Mouse (Mus musculus): ENCODE measurements around the gene Haus7. TPM values are rescaled to one million over a fixed set of nuclear protein-coding genes. Genes with fewer than 3 reads are reported as not detected.

The Haus7 gene
- total and polyA plus RNA-seq, 3 experiments, result 32.9 to 34.9 (median 34.2) TPM

DNA sequence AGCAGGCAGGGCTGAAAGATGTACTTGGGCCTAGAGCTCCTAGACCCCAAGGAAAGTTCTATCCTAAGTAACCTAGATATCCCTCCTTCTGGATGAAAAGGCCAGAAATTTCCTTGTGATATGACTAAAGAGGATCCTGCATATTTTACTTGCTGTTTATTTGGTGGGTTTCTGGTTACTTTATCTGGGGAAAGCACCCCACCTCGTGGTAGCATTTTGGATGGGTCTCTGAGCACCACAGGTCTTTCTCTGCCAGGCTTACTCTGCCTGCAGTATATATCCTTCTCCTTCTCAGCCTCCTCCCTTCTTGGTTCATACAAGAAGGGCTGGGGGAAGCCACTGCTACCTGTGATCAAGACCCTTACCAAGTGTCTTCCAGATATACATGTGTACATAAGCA lies 46.1 kb downstream of the Haus7 start:
- H3K4me3 ChIP-seq (replicated peaks in 1 of 3; ENCODE audit: low read depth in 2 of 3, low read length in 2 of 3, poor library complexity in 1 of 3), result no peak overlapping the region
- H3K4me1 ChIP-seq (ENCODE audit: control insufficient read depth in 1 of 2, insufficient read depth in 2 of 2), result no peaks in the 10 kb centered on the region
- no peaks in the 10 kb centered on the region for H3K27me3 ChIP-seq (replicated peaks)
- H3K4me2 ChIP-seq (ENCODE audit: insufficient read depth, low read depth, poor library complexity, severe bottlenecking), result no peak overlapping the region
- H3K27ac ChIP-seq (ENCODE audit: insufficient read depth, low read depth), result no peak overlapping the region
- DNase-seq (ENCODE audit: extremely low read depth), result peak; percentile 4
- no peaks in the 10 kb centered on the region for H3K79me2 ChIP-seq (replicated peaks; ENCODE audit: control insufficient read depth, extremely low read depth, insufficient read depth, poor library complexity, severe bottlenecking)
- in situ Hi-C loops (cut with MboI; ENCODE audit: low pct_ligation_motif_present, low pct_unique_long_range_greater_than_20kb, low sequenced_read_pairs) (loop anchor here (25.0 kb wide), 2 partner anchors 100 to 175 kb away; partner anchors contain the start of genes F8a and Xlr4c), dilution Hi-C loops (cut with MboI; ENCODE audit: extremely low pct_ligation_motif_present, extremely low pct_unique_long_range_greater_than_20kb, low sequenced_read_pairs) (no loop called here)
- no peaks in the 10 kb centered on the region for H3K36me3 ChIP-seq (replicated peaks in 1 of 2; ENCODE audit: control insufficient read depth in 1 of 2, insufficient read depth in 1 of 2, low read length in 1 of 2)
- no peaks in the 10 kb centered on the region for H3K9me3 ChIP-seq (replicated peaks; ENCODE audit: low read length)
- peak; percentile 51 for TF ChIP-seq RAD21 (IDR thresholded peaks at IDR 0.05; ENCODE audit: low read depth, low read length)
- peak in 1 of 2 experiments; percentile 50; a peak in 2 of 4 replicates for TF ChIP-seq CTCF (conservative IDR thresholded peaks at IDR 0.05 in 1 of 2, IDR thresholded peaks at IDR 0.05 in 1 of 2; ENCODE audit: low read depth in 2 of 2, low read length in 2 of 2)
- no peak for TF ChIP-seq JUN (IDR thresholded peaks at IDR 0.05; ENCODE audit: insufficient read depth, low read depth, low read length)
- TF ChIP-seq SMC3 (IDR thresholded peaks at IDR 0.05; ENCODE audit: low read depth, low read length), result peak; percentile 37; the same call in 1 of the 2 replicates
- no peak overlapping the region for H3K9ac ChIP-seq (ENCODE audit: insufficient read depth, low read depth)

DNA sequence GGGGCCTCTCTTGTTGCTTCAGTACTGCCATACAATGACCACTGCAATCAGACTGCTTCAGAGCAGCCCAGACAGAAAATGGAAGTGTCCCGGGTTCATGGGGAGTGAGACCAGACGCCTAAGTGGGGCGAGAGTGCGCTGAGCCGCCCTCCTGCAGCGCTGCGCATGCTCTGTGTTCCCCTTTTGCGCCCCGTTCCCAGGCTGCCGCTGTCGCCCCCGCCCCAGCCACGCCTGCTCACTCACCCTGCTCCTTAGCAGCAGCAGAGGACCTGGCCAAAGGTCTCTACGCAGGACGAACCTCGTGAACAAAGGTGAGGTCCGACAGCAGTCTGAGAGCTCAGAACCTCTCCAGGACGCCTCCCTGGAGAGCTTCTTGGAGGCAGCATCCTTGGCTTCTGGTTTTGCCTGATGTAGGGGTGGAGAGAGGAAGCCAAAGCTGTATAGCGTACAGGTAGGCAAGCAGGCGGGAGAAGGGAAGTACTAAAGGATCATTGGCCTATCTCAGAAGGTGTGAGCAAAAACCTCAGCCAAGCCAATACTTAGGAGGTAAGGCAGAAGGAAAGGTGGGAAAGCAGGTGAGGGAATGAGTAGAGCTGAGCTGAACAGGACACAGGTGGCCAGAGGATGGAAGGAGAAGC lies 47.8 kb downstream of the Haus7 start, which contains the start of gene Zfp92:
TSS of gene Zfp92 (plus strand) at position 217 of the 638 bp plus-strand sequence.
- H3K9ac ChIP-seq (ENCODE audit: insufficient read depth, low read depth), result peak within 1 kb of the TSS; percentile 54
- TF ChIP-seq UBTF (IDR thresholded peaks at IDR 0.05; ENCODE audit: low read depth, low read length), result no peak
- TF ChIP-seq NRF1 (IDR thresholded peaks at IDR 0.05; ENCODE audit: low read depth, low read length), result peak; percentile 81
- TF ChIP-seq NELFE (IDR thresholded peaks at IDR 0.05; ENCODE audit: low read depth, low read length), result no peak
- in situ Hi-C loops (cut with MboI; ENCODE audit: low pct_ligation_motif_present, low pct_unique_long_range_greater_than_20kb, low sequenced_read_pairs) (loop anchor here (25.0 kb wide), 2 partner anchors 99 to 174 kb away; partner anchors contain the start of genes F8a and Xlr4c), dilution Hi-C loops (cut with MboI; ENCODE audit: extremely low pct_ligation_motif_present, extremely low pct_unique_long_range_greater_than_20kb, low sequenced_read_pairs) (no loop called here)
- no peak within 1 kb of the TSS for H3K27ac ChIP-seq (ENCODE audit: insufficient read depth, low read depth)
- H3K79me2 ChIP-seq (replicated peaks; ENCODE audit: control insufficient read depth, extremely low read depth, insufficient read depth, poor library complexity, severe bottlenecking), result no peaks in the 10 kb centered on the region
- H3K36me3 ChIP-seq (replicated peaks in 1 of 2; ENCODE audit: control insufficient read depth in 1 of 2, insufficient read depth in 1 of 2, low read length in 1 of 2), result no peaks in the 10 kb centered on the region
- peak within 1 kb of the TSS in 1 of 3 experiments; percentile 41 for H3K4me3 ChIP-seq (replicated peaks in 1 of 3; ENCODE audit: low read depth in 2 of 3, low read length in 2 of 3, poor library complexity in 1 of 3)
- H3K4me2 ChIP-seq (ENCODE audit: insufficient read depth, low read depth, poor library complexity, severe bottlenecking), result peak within 1 kb of the TSS; percentile 62
- no peaks in the 10 kb centered on the region for H3K27me3 ChIP-seq (replicated peaks)
- no peaks in the 10 kb centered on the region for H3K9me3 ChIP-seq (replicated peaks; ENCODE audit: low read length)
- DNase-seq (ENCODE audit: extremely low read depth), result no peak
- H3K4me1 ChIP-seq (ENCODE audit: control insufficient read depth in 1 of 2, insufficient read depth in 2 of 2), result no peaks in the 10 kb centered on the region

DNA sequence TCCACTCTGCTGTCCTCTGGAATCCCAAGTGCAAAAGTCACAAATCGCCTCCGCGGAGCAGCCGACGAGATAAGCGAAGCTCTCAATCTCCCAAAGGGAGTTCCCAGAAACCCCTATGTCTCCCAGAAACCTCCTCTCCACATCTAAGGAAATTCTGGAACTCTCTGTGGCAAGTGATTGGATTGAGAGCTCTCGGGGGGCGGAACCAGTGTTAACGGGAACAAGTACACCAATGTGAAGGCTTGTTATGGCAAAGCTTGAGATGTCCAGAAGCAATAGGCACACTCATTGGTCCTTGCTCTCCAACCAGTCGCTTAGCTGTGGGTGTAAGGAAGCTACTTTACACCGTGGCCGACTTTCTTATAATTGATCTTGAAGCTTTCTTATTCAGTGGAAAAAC lies 57.2 kb downstream of the Haus7 start:
- DNase-seq (ENCODE audit: extremely low read depth), result no peak
- in situ Hi-C loops (cut with MboI; ENCODE audit: low pct_ligation_motif_present, low pct_unique_long_range_greater_than_20kb, low sequenced_read_pairs) (loop anchor here (25.0 kb wide), 2 partner anchors 89 to 164 kb away; partner anchors contain the start of genes F8a and Xlr4c), dilution Hi-C loops (cut with MboI; ENCODE audit: extremely low pct_ligation_motif_present, extremely low pct_unique_long_range_greater_than_20kb, low sequenced_read_pairs) (no loop called here)
- Histone ChIP-seq H3K9me3 (replicated peaks; ENCODE audit: low read length) (no peaks in the 10 kb centered on the region), H3K79me2 (replicated peaks; ENCODE audit: control insufficient read depth, extremely low read depth, insufficient read depth, poor library complexity, severe bottlenecking) (no peaks in the 10 kb centered on the region), H3K4me1 (ENCODE audit: control insufficient read depth in 1 of 2, insufficient read depth in 2 of 2) (no peaks in the 10 kb centered on the region), H3K4me2 (ENCODE audit: insufficient read depth, low read depth, poor library complexity, severe bottlenecking) (no peak overlapping the region), H3K36me3 (replicated peaks in 1 of 2; ENCODE audit: control insufficient read depth in 1 of 2, insufficient read depth in 1 of 2, low read length in 1 of 2) (no peaks in the 10 kb centered on the region), H3K4me3 (replicated peaks in 1 of 3; ENCODE audit: low read depth in 2 of 3, low read length in 2 of 3, poor library complexity in 1 of 3) (no peak overlapping the region), H3K27me3 (replicated peaks) (no peaks in the 10 kb centered on the region), H3K9ac (ENCODE audit: insufficient read depth, low read depth) (no peak overlapping the region), H3K27ac (ENCODE audit: insufficient read depth, low read depth) (no peak overlapping the region)
- TF ChIP-seq NELFE (IDR thresholded peaks at IDR 0.05; ENCODE audit: low read depth, low read length), result no peak
- no peak for TF ChIP-seq HCFC1 (IDR thresholded peaks at IDR 0.05; ENCODE audit: low read depth, low read length)
- no peak for TF ChIP-seq IRF4 (IDR thresholded peaks at IDR 0.05; ENCODE audit: low read depth, low read length)
- no peak for TF ChIP-seq ELF1 (IDR thresholded peaks at IDR 0.05; ENCODE audit: low read depth, low read length)
- no peak for TF ChIP-seq ETS1 (conservative IDR thresholded peaks at IDR 0.05; ENCODE audit: low read depth, low read length)
- no peak for TF ChIP-seq ZMIZ1 (IDR thresholded peaks at IDR 0.05; ENCODE audit: low read depth, low read length)
- TF ChIP-seq ZNF384 (IDR thresholded peaks at IDR 0.05; ENCODE audit: low read depth, low read length), result no peak
- no peak for TF ChIP-seq ZKSCAN1 (IDR thresholded peaks at IDR 0.05; ENCODE audit: borderline replicate concordance, low read depth, low read length)
- no peak for TF ChIP-seq PAX5 (IDR thresholded peaks at IDR 0.05; ENCODE audit: low read length)
- no peak for TF ChIP-seq JUN (IDR thresholded peaks at IDR 0.05; ENCODE audit: insufficient read depth, low read depth, low read length)
- TF ChIP-seq SIN3A (IDR thresholded peaks at IDR 0.05; ENCODE audit: low read length), result no peak
- TF ChIP-seq MYC (IDR thresholded peaks at IDR 0.05; ENCODE audit: low read depth, low read length), result no peak
- TF ChIP-seq MAX (IDR thresholded peaks at IDR 0.05; ENCODE audit: low read length), result no peak
- no peak for TF ChIP-seq CTCF (conservative IDR thresholded peaks at IDR 0.05 in 1 of 2, IDR thresholded peaks at IDR 0.05 in 1 of 2; ENCODE audit: low read depth in 2 of 2, low read length in 2 of 2)
- TF ChIP-seq TCF12 (IDR thresholded peaks at IDR 0.05; ENCODE audit: low read depth, low read length), result no peak
- TF ChIP-seq E2F4 (IDR thresholded peaks at IDR 0.05; ENCODE audit: insufficient replicate concordance, low read depth, low read length), result no peak

All from CH12.LX (cell line).